Mouse (Mus musculus): ENCODE data around the gene Ebi3. TPM values are rescaled to one million over a fixed set of nuclear protein-coding genes. Genes with fewer than 3 reads are reported as not detected.
A peak's percentile ranks its signal among the peaks of the same experiment; 100 is the strongest.

Gene Ebi3
- polyA plus RNA-seq, 1 experiment from 2014 or later: 2.1 TPM

- H3K4me1 ChIP-seq: peaks cover 39% of the 10 kb centered on the region
- H3K4me3 ChIP-seq: no peak overlapping the region
- no peak for DNase-seq (ENCODE audit: low spot score)
- peaks cover 52% of the 10 kb centered on the region for H3K36me3 ChIP-seq
- no peaks in the 10 kb centered on the region for H3K27me3 ChIP-seq (ENCODE audit: low read depth, poor library complexity, severe bottlenecking)
- H3K9me3 ChIP-seq (replicated peaks): no peaks in the 10 kb centered on the region
- no peak overlapping the region for H3K27ac ChIP-seq (replicated peaks)
Observed at GRCm38 (mm10) chr17:55960791-55961190, 8.4 kb downstream of the Ebi3 start.

GRCm38 (mm10) chr17:55961631-55962030 is 9.2 kb downstream of the Ebi3 start:
- Histone ChIP-seq H3K4me1 (peaks cover 30% of the 10 kb centered on the region), H3K4me3 (no peak overlapping the region), H3K36me3 (peaks cover 61% of the 10 kb centered on the region), H3K27me3 (ENCODE audit: low read depth, poor library complexity, severe bottlenecking) (no peaks in the 10 kb centered on the region), H3K9me3 (replicated peaks) (no peaks in the 10 kb centered on the region), H3K27ac (replicated peaks) (no peak overlapping the region)
- DNase-seq (ENCODE audit: low spot score): no peak
- 92% methylated on average over 7 of the region's 7 CpGs for WGBS

DNA sequence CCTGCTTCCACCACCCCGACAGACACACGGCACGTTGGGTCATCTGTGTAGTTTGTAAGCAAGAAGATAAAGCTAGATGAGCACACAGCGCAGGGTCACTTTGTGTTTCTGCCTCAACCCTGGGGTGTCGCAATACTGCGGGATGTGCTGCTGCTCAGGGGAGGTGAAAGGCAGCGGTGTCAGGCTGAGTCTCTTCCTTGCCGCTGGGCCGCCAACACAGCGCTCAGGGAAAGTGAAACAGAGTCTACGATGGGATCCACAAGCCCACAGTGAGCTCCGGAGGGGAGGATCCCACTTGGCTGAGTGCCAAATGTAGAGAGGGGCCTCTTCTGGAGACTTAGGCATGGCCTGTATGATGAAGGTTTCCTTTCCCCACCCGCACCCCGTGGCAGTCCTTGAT is 10.7 kb downstream of the Ebi3 start:
- H3K9me3 ChIP-seq (replicated peaks): no peaks in the 10 kb centered on the region
- H3K36me3 ChIP-seq: peaks cover 76% of the 10 kb centered on the region
- H3K27me3 ChIP-seq (ENCODE audit: low read depth, poor library complexity, severe bottlenecking): no peaks in the 10 kb centered on the region
- DNase-seq (ENCODE audit: low spot score): peak; percentile 10
- WGBS: 92% methylated on average over 14 of the region's 14 CpGs
- H3K4me1 ChIP-seq: peaks cover 23% of the 10 kb centered on the region
- H3K27ac ChIP-seq (replicated peaks): no peak overlapping the region
- no peak overlapping the region for H3K4me3 ChIP-seq

DNA sequence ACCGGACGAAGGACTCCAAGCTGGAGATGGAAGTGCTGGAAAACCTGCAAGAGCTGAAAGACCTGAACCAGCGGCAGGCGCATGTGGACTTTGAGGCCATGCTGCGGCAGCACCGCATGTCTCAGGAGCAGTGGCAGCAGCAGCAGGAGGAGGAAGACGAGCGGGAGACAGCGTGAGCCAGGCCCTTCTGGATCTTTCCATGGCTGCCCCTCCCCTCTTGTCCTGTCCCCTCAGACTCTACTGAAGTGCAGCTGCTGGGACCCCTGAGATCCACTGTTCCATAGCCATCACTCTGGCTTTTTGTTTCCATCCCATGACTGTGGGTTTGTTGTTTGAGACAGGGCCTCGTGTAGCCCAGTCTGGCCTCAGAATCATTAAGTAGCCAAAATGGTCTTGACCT is 12.1 kb downstream of the Ebi3 start:
- peaks cover 81% of the 10 kb centered on the region for H3K36me3 ChIP-seq
- H3K4me3 ChIP-seq: no peak overlapping the region
- 0 out of 2 replicates have a peak, but pooled peaks cover 1% of the 10 kb centered on the region for H3K27me3 ChIP-seq (ENCODE audit: low read depth, poor library complexity, severe bottlenecking)
- H3K27ac ChIP-seq (replicated peaks): no peak overlapping the region
- peaks cover 32% of the 10 kb centered on the region for H3K4me1 ChIP-seq
- no peak for DNase-seq (ENCODE audit: low spot score)
- no peaks in the 10 kb centered on the region for H3K9me3 ChIP-seq (replicated peaks)
- 96% methylated on average over 10 of the region's 10 CpGs for WGBS

GRCm38 (mm10) chr17:55964996-55965395 is 12.6 kb downstream of the Ebi3 start:
- 0 out of 2 replicates have a peak, but pooled peaks cover 4% of the 10 kb centered on the region for H3K27me3 ChIP-seq (ENCODE audit: low read depth, poor library complexity, severe bottlenecking)
- H3K4me3 ChIP-seq: no peak overlapping the region
- no peaks in the 10 kb centered on the region for H3K9me3 ChIP-seq (replicated peaks)
- peaks cover 32% of the 10 kb centered on the region for H3K4me1 ChIP-seq
- H3K36me3 ChIP-seq: peaks cover 81% of the 10 kb centered on the region
- DNase-seq (ENCODE audit: low spot score): no peak
- H3K27ac ChIP-seq (replicated peaks): no peak overlapping the region
- WGBS: 90% methylated on average over 9 of the region's 9 CpGs

- Histone ChIP-seq H3K4me3 (no peak overlapping the region), H3K36me3 (peaks cover 64% of the 10 kb centered on the region), H3K27me3 (ENCODE audit: low read depth, poor library complexity, severe bottlenecking) (0 out of 2 replicates have a peak, but pooled peaks cover 13% of the 10 kb centered on the region), H3K9me3 (replicated peaks) (no peaks in the 10 kb centered on the region), H3K27ac (replicated peaks) (no peak overlapping the region), H3K4me1 (peaks cover 45% of the 10 kb centered on the region)
- WGBS: 95% methylated on average over 4 of the region's 4 CpGs
- DNase-seq (ENCODE audit: low spot score): no peak
Observed at GRCm38 (mm10) chr17:55967186-55967585, 14.7 kb downstream of the Ebi3 start.

GRCm38 (mm10) chr17:55968210-55968609 is 15.8 kb downstream of the Ebi3 start:
- 68% methylated on average over 7 of the region's 7 CpGs for WGBS
- peak overlapping the region; percentile 95 for H3K27ac ChIP-seq (replicated peaks)
- peaks cover 21% of the 10 kb centered on the region; the same call in 1 of the 2 replicates for H3K27me3 ChIP-seq (ENCODE audit: low read depth, poor library complexity, severe bottlenecking)
- DNase-seq (ENCODE audit: low spot score): no peak
- peaks cover 64% of the 10 kb centered on the region for H3K36me3 ChIP-seq
- H3K4me1 ChIP-seq: peaks cover 50% of the 10 kb centered on the region
- H3K4me3 ChIP-seq: no peak overlapping the region
- no peaks in the 10 kb centered on the region for H3K9me3 ChIP-seq (replicated peaks)

GRCm38 (mm10) chr17:55969560-55969959 is 17.1 kb downstream of the Ebi3 start:
- WGBS: 50% methylated on average over 14 of the region's 14 CpGs
- H3K4me1 ChIP-seq: peaks cover 50% of the 10 kb centered on the region
- peaks cover 21% of the 10 kb centered on the region; the same call in 1 of the 2 replicates for H3K27me3 ChIP-seq (ENCODE audit: low read depth, poor library complexity, severe bottlenecking)
- H3K4me3 ChIP-seq: peak overlapping the region; percentile 62
- H3K9me3 ChIP-seq (replicated peaks): no peaks in the 10 kb centered on the region
- DNase-seq (ENCODE audit: low spot score): peak; percentile 77
- H3K36me3 ChIP-seq: peaks cover 64% of the 10 kb centered on the region
- H3K27ac ChIP-seq (replicated peaks): peak overlapping the region; percentile 95

GRCm38 (mm10) chr17:55969966-55970891 is 17.8 kb downstream of the Ebi3 start, which contains the start of gene Shd:
Gene Shd, plus strand, starts transcription at chr17:55970467.
- WGBS: 9% methylated on average over 50 of the region's 55 CpGs
- peaks cover 64% of the 10 kb centered on the region for H3K36me3 ChIP-seq
- DNase-seq (ENCODE audit: low spot score): peak; percentile 90
- H3K4me1 ChIP-seq: peaks cover 50% of the 10 kb centered on the region
- no peaks in the 10 kb centered on the region for H3K9me3 ChIP-seq (replicated peaks)
- H3K27ac ChIP-seq (replicated peaks): peak within 1 kb of the TSS; percentile 95
- H3K4me3 ChIP-seq: peak within 1 kb of the TSS; percentile 62
- peaks cover 21% of the 10 kb centered on the region; the same call in 1 of the 2 replicates for H3K27me3 ChIP-seq (ENCODE audit: low read depth, poor library complexity, severe bottlenecking)

- Histone ChIP-seq H3K4me1 (peaks cover 56% of the 10 kb centered on the region), H3K36me3 (peaks cover 56% of the 10 kb centered on the region), H3K9me3 (replicated peaks) (no peaks in the 10 kb centered on the region), H3K27me3 (ENCODE audit: low read depth, poor library complexity, severe bottlenecking) (peaks cover 21% of the 10 kb centered on the region; the same call in 1 of the 2 replicates), H3K4me3 (peak overlapping the region; percentile 62), H3K27ac (replicated peaks) (peak overlapping the region; percentile 95)
- no peak for DNase-seq (ENCODE audit: low spot score)
- 23% methylated on average over 22 of the region's 22 CpGs for WGBS
Observed at GRCm38 (mm10) chr17:55971453-55971852, 19.0 kb downstream of the Ebi3 start.

DNA sequence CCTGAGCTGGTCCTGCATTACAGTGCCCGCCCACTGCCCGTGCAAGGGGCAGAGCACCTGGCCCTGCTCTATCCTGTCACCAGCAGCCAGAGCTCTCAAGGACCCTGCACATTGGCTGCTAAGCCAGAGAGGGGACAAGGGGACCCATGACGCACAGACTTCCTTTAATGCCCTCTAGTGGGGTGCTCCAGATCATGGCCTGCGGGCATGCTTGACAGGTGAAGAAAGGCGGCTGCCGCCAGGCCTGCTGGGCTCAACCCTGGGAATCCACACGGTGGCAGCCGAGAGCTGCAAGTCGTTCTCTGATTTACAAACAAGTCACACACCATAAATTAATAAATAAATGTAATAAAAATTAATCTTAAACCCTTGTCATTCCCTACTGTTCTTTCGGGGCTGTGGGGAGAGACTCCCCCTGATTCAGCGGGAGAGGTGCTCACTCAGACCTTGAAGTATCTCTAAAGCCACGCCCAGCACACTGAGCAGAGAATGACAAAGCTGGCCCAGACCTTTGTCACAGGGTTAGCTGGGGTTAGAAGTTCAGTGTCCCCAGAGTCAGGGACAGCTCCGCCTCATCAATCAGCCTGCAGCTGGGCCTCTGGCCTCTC is 23.9 kb downstream of the Ebi3 start:
- no peaks in the 10 kb centered on the region for H3K9me3 ChIP-seq (replicated peaks)
- peak overlapping the region; percentile 63 for H3K27ac ChIP-seq (replicated peaks)
- peaks cover 13% of the 10 kb centered on the region; the same call in 1 of the 2 replicates for H3K27me3 ChIP-seq (ENCODE audit: low read depth, poor library complexity, severe bottlenecking)
- peak; percentile 76 for DNase-seq (ENCODE audit: low spot score)
- peak overlapping the region; percentile 20 for H3K4me3 ChIP-seq
- WGBS: 19% methylated on average over 13 of the region's 13 CpGs
- H3K36me3 ChIP-seq: peaks cover 33% of the 10 kb centered on the region
- H3K4me1 ChIP-seq: peaks cover 26% of the 10 kb centered on the region

DNA sequence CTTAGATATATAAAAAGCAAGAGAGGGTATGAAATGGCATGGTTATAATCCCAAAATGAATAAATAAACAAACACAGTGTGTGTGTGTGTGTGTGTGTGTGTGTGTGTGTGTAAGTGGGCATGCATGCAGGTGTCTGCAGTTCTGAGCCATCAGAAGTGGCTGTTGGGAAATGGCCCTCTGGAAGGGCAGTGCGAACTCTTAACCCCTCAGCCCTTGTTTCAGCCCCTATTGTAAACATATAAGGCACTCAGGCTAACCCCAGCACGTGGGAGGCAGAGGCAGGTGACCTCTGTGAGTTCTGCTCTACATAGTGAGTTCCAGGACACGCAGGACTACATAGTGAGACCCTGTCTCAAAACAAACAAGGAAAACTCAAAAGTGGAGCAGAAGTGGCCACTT is 24.9 kb downstream of the Ebi3 start:
- peaks cover 8% of the 10 kb centered on the region; the same call in 1 of the 2 replicates for H3K27me3 ChIP-seq (ENCODE audit: low read depth, poor library complexity, severe bottlenecking)
- H3K36me3 ChIP-seq: peaks cover 33% of the 10 kb centered on the region
- 70% methylated on average over 3 of the region's 3 CpGs for WGBS
- no peak for DNase-seq (ENCODE audit: low spot score)
- peaks cover 20% of the 10 kb centered on the region for H3K4me1 ChIP-seq
- H3K4me3 ChIP-seq: no peak overlapping the region
- peak overlapping the region; percentile 63 for H3K27ac ChIP-seq (replicated peaks)
- H3K9me3 ChIP-seq (replicated peaks): no peaks in the 10 kb centered on the region

Data from midbrain, embryonic 10.5 days (tissue).